Mouse (Mus musculus) embryonic facial prominence, embryonic 11.5 days (tissue): ENCODE data around the gene Il10rb. TPM values are rescaled to one million over a fixed set of nuclear protein-coding genes. Genes with fewer than 3 reads are reported as not detected.

ENCODE experiments used
- ATAC-seq: fragments of 200-750 bp; cut with Nextera tagmentation; replicated peaks from 2 replicates; pipeline ENCODE4 v1.8.0; 2017; ENCODE audit warnings: low read depth; ENCODE audit not compliant: insufficient number of reproducible peaks, low FRiP score, low TSS enrichment
- DNase-seq: peaks from one replicate; pipeline ENCODE4 v3.0.0-alpha.2; 2015; ENCODE audit warnings: low spot score
- H3K27ac ChIP-seq: fragments of 300-500 bp; sonication (generic); replicated peaks from 2 replicates; pipeline ENCODE4 v1.5.1; 2014; ENCODE audit warnings: mild to moderate bottlenecking, low read depth, low read length, control low read depth
- H3K27me3 ChIP-seq: fragments of 300-500 bp; sonication (generic); 2 replicates; pipeline ENCODE4 v1.6.1; 2014; ENCODE audit warnings: mild to moderate bottlenecking, low read length, moderate library complexity, mixed read lengths; ENCODE audit not compliant: control insufficient read depth, insufficient read depth
- H3K36me3 ChIP-seq: fragments of 300-500 bp; sonication (generic); replicated peaks from 2 replicates; pipeline ENCODE4 v1.6.1; 2014; ENCODE audit warnings: low read depth, mild to moderate bottlenecking, low read length, moderate library complexity, mixed read lengths; ENCODE audit not compliant: control insufficient read depth, insufficient read depth
- H3K4me1 ChIP-seq: fragments of 300-500 bp; sonication (generic); 2 replicates; pipeline ENCODE4 v1.6.1; 2014; ENCODE audit warnings: low read length, mixed read lengths; ENCODE audit not compliant: control insufficient read depth, insufficient read depth
- H3K4me2 ChIP-seq: fragments of 300-500 bp; sonication (generic); 2 replicates; pipeline ENCODE4 v1.6.1; 2014; ENCODE audit warnings: low read depth, mild to moderate bottlenecking, control low read depth, low read length, moderate library complexity
- H3K4me3 ChIP-seq: fragments of 300-500 bp; sonication (generic); 2 replicates; pipeline ENCODE4 v1.5.1; 2014; ENCODE audit warnings: low read depth, low read length, control low read depth
- H3K9ac ChIP-seq: fragments of 300-500 bp; sonication (generic); replicated peaks from 2 replicates; pipeline ENCODE4 v1.6.1; 2014; ENCODE audit warnings: mild to moderate bottlenecking, control low read depth, low read length
- H3K9me3 ChIP-seq: fragments of 300-500 bp; sonication (generic); replicated peaks from 2 replicates; pipeline ENCODE4 v1.6.1; 2016; ENCODE audit warnings: mild to moderate bottlenecking, low read length, inconsistent platforms, mixed read lengths; ENCODE audit not compliant: control insufficient read depth
- WGBS: fragments of 180-500 bp; shearing (Covaris S2); extraction: QIAGEN DNeasy Blood & Tissue Kit; methylation state at CpG from one replicate; pipeline ENCODE4 v1.1.7; 2014; 5-methylcytosine and 5-hydroxymethylcytosine counted together
- polyA plus RNA-seq: library from polyadenylated mRNA; unstranded; fragments of >200 nt; fragmentation: Nextera tagmentation; extraction: Ambion mirVana; gene quantifications from 2 replicates; pipeline ENCODE4 v1.2.1, GENCODE M21; 2014

Il10rb gene
- polyA plus RNA-seq, 1 experiment from 2014 or later: 9.8 TPM

DNA sequence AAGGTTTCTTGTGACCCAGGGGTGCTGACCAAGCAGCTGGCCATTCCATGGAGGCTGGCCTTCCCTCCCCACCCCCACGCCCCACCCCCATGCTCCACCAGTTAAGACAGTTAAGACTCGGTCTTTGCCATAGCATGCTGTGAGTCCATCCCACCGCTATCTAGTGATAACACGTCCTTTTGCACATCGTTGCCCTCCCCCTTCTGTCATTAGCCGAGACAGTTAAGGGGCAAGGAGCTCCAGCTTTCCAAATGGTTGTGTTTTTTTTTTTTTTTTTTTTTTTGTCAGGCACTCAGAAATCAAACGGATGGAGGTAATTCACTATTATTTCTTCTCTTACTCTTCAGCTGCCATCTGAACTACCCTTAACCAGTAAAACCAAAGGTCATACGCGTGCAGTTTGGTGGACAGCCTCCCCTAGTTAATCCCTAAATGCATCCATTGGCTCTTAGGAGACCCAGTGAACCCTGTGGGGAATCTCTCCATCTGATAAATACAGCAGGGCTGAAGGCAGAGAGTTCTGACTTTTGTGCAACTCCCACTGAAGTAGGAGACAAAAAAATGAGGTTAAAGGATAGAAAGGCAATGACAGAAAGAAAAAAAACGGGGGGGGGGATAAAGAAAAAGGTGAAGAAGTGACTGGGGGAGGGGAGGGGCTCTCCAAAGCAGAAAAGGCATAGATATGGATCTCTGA lies 9.0 kb upstream of the Il10rb start:
- Histone ChIP-seq H3K4me1 (no peaks in the 10 kb centered on the region), H3K27me3 (no peaks in the 10 kb centered on the region), H3K36me3 (peaks cover 2% of the 10 kb centered on the region; the same call in 1 of the 2 replicates), H3K27ac (no peak overlapping the region), H3K4me2 (no peak overlapping the region), H3K9me3 (no peaks in the 10 kb centered on the region), H3K4me3 (no peak overlapping the region), H3K9ac (no peak overlapping the region)
- DNase-seq (no peak), ATAC-seq (no peak)
- 81% methylated on average over 10 of the region's 10 CpGs for WGBS

GRCm38 (mm10) chr16:91398030-91398429 lies 7.9 kb upstream of the Il10rb start:
- H3K9me3 ChIP-seq: no peaks in the 10 kb centered on the region
- H3K36me3 ChIP-seq: peaks cover 2% of the 10 kb centered on the region; the same call in 1 of the 2 replicates
- no peak overlapping the region for H3K4me3 ChIP-seq
- 90% methylated on average over 12 of the region's 12 CpGs for WGBS
- no peak overlapping the region for H3K9ac ChIP-seq
- H3K27ac ChIP-seq: no peak overlapping the region
- H3K27me3 ChIP-seq: no peaks in the 10 kb centered on the region
- no peak overlapping the region for H3K4me2 ChIP-seq
- H3K4me1 ChIP-seq: no peaks in the 10 kb centered on the region
- ATAC-seq (no peak), DNase-seq (no peak)

DNA sequence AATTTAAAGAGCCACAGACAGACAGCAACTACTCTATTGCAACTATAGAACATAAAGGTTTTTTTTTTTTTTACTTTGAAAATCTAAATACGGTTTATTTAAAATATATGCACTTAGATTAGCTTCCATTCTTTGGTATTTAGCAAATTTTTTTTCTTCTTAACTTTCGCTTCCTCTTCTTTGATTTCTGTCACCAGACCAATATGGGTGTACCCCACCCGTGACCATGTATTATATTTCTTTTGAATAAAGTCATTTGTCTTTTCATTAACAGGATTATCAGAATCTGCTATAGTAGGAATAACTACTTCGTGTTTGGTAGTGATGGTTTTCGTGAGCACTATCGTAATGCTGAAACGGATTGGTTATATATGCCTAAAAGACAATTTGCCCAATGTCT lies 7.0 kb upstream of the Il10rb start:
- H3K9me3 ChIP-seq: no peaks in the 10 kb centered on the region
- WGBS: 94% methylated on average over 7 of the region's 7 CpGs

GRCm38 (mm10) chr16:91401569-91402165 lies 4.3 kb upstream of the Il10rb start:
- Histone ChIP-seq H3K4me2 (no peak overlapping the region), H3K36me3 (peaks cover 2% of the 10 kb centered on the region; the same call in 1 of the 2 replicates), H3K27ac (no peak overlapping the region), H3K4me3 (no peak overlapping the region), H3K4me1 (no peaks in the 10 kb centered on the region), H3K9me3 (no peaks in the 10 kb centered on the region), H3K9ac (no peak overlapping the region), H3K27me3 (no peaks in the 10 kb centered on the region)
- no peak for ATAC-seq
- no peak for DNase-seq
- 83% methylated on average over 6 of the region's 6 CpGs for WGBS

More for the DNA sequence above, 7.0 kb upstream of the Il10rb start:
- Histone ChIP-seq H3K4me1 (no peaks in the 10 kb centered on the region), H3K36me3 (peaks cover 2% of the 10 kb centered on the region; the same call in 1 of the 2 replicates), H3K4me3 (no peak overlapping the region), H3K27me3 (no peaks in the 10 kb centered on the region), H3K27ac (no peak overlapping the region), H3K9ac (no peak overlapping the region), H3K4me2 (no peak overlapping the region)
- ATAC-seq: no peak
- DNase-seq: no peak

- ATAC-seq: no peak
- H3K4me3 ChIP-seq: no peak overlapping the region
- no peak for DNase-seq
- 86% methylated on average over 9 of the region's 9 CpGs for WGBS
- no peak overlapping the region for H3K4me2 ChIP-seq
- H3K9ac ChIP-seq: no peak overlapping the region
- no peaks in the 10 kb centered on the region for H3K27me3 ChIP-seq
- H3K36me3 ChIP-seq: no peaks in the 10 kb centered on the region
- no peaks in the 10 kb centered on the region; the same call in 1 of the 2 replicates for H3K4me1 ChIP-seq
- no peak overlapping the region for H3K27ac ChIP-seq
- no peaks in the 10 kb centered on the region for H3K9me3 ChIP-seq
Measured at GRCm38 (mm10) chr16:91403784-91404183, 2.2 kb upstream of the Il10rb start.

GRCm38 (mm10) chr16:91404187-91404586 lies 1.8 kb upstream of the Il10rb start:
- DNase-seq: no peak
- Histone ChIP-seq H3K9ac (no peak overlapping the region), H3K4me2 (no peak overlapping the region), H3K36me3 (no peaks in the 10 kb centered on the region), H3K27ac (no peak overlapping the region), H3K4me1 (no peaks in the 10 kb centered on the region; the same call in 1 of the 2 replicates), H3K27me3 (no peaks in the 10 kb centered on the region), H3K9me3 (no peaks in the 10 kb centered on the region), H3K4me3 (no peak overlapping the region)
- no peak for ATAC-seq
- WGBS: 92% methylated on average over 8 of the region's 8 CpGs

DNA sequence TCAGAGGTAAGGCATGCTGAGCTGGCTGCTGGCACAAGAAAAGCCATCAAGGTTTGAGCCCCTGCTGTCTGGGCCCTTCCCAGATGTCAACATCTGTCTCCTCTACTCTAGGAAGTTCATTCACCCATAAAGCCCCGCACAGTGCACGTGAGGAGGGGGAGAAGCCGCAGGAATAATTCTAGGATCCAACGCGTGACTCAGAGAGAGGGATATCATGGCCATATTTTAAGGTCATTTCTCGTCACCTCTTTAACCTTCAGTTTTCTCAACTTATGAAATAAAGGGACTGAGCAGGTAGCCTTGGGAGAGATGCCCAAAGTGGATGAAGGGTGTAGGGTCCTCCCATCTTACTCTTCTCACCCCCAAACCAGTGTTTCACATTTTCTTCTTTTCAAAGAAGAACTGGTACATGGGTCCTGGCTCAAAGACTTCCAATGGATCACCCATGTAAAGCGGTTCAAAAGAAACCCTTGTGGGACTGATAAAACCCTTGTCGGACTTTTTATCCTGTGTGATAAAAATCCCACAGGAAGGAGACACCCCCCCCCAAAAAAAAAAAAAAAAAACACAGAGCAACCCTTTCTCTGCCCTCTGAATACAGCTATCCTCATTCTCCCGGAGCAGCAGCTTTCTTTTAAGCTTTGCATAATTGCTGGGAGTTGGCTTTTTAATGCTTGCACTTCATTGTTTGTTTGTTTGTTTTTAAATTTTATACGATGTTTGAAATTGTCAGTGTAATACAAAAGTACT lies 961 bp upstream of the Il10rb start:
- no peaks in the 10 kb centered on the region for H3K27me3 ChIP-seq
- no peaks in the 10 kb centered on the region; the same call in 1 of the 2 replicates for H3K4me1 ChIP-seq
- H3K4me3 ChIP-seq: no peak overlapping the region
- no peaks in the 10 kb centered on the region for H3K36me3 ChIP-seq
- H3K27ac ChIP-seq: no peak overlapping the region
- H3K4me2 ChIP-seq: no peak overlapping the region
- H3K9me3 ChIP-seq: no peaks in the 10 kb centered on the region
- DNase-seq: no peak
- no peak for ATAC-seq
- no peak overlapping the region for H3K9ac ChIP-seq
- WGBS: 73% methylated on average over 10 of the region's 10 CpGs
